Mouse (Mus musculus) neural tube, embryonic 14.5 days (tissue): Measurements from ENCODE around the gene Nkx2-3. TPM values are rescaled to one million over a fixed set of nuclear protein-coding genes. Genes with fewer than 3 reads are reported as not detected.
A peak's percentile ranks its signal among the peaks of the same experiment; 100 is the strongest.

Experiments used
- ATAC-seq: fragments of 200-750 bp; cut with Nextera tagmentation; 2 replicates; pipeline ENCODE4 v1.8.0; 2017; ENCODE audit warnings: low read depth, mild to moderate bottlenecking, moderate TSS enrichment, moderate library complexity
- H3K27ac ChIP-seq: fragments of 300-500 bp; sonication (generic); 2 replicates; pipeline ENCODE4 v1.5.1; 2014; ENCODE audit warnings: low read depth, mild to moderate bottlenecking, control low read depth, low read length, moderate library complexity, mixed read lengths
- H3K27me3 ChIP-seq: fragments of 300-500 bp; sonication (generic); 2 replicates; pipeline ENCODE4 v1.6.1; 2014; ENCODE audit warnings: low read length; ENCODE audit not compliant: control insufficient read depth, insufficient read depth
- H3K36me3 ChIP-seq: fragments of 300-500 bp; sonication (generic); 2 replicates; pipeline ENCODE4 v1.6.1; 2014; ENCODE audit warnings: low read length, mixed read lengths; ENCODE audit not compliant: control insufficient read depth, insufficient read depth
- H3K4me1 ChIP-seq: fragments of 300-500 bp; sonication (generic); 2 replicates; pipeline ENCODE4 v1.6.1; 2014; ENCODE audit warnings: low read length; ENCODE audit not compliant: control insufficient read depth, insufficient read depth
- H3K4me2 ChIP-seq: fragments of 300-500 bp; sonication (generic); 2 replicates; pipeline ENCODE4 v1.6.1; 2014; ENCODE audit warnings: mild to moderate bottlenecking, low read depth, low read length, control low read depth
- H3K4me3 ChIP-seq: fragments of 300-500 bp; sonication (generic); 2 replicates; pipeline ENCODE4 v1.5.1; 2014; ENCODE audit warnings: low read depth, low read length, control low read depth, mixed read lengths
- H3K9ac ChIP-seq: fragments of 300-500 bp; sonication (generic); replicated peaks from 2 replicates; pipeline ENCODE4 v1.6.1; 2014; ENCODE audit warnings: low read depth, mild to moderate bottlenecking, control low read depth, low read length, mixed read lengths
- H3K9me3 ChIP-seq: fragments of 300-500 bp; sonication (generic); 2 replicates; pipeline ENCODE4 v1.6.1; 2016; ENCODE audit warnings: low read length; ENCODE audit not compliant: control insufficient read depth
- WGBS: fragments of 180-500 bp; shearing (Covaris S2); extraction: QIAGEN DNeasy Blood & Tissue Kit; methylation state at CpG from one replicate; pipeline ENCODE4 v1.1.7; 2014; 5-methylcytosine and 5-hydroxymethylcytosine counted together
- polyA plus RNA-seq: library from polyadenylated mRNA; unstranded; fragments of >200 nt; fragmentation: Nextera tagmentation; extraction: Ambion mirVana; gene quantifications from 2 replicates; pipeline ENCODE4 v1.2.1, GENCODE M21; 2014

Nkx2-3 gene
- polyA plus RNA-seq, 1 experiment from 2014 or later = not detected

DNA sequence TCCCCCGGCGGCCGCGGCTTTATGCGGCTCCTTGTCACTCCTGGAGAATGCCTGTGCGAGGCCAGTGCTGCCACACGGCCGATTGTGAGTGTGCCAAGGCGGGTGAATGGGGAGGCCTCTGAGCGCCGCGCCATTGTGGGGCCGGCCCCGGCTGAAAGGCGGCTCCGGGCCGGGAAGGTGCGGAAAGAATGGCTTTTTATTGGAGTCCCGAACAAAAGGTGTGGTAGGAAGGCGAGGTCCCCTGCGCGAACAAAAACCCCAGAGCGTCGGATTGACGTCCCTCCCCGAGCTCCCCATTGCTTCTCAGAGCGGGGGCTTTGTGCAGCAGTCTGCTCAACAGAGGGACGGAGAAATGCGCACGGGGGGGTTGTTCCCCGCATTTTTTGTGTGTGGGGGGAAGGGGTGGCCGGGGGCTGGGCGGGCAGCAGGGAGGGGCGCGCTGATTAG is 4.3 kb downstream of the Nkx2-3 start:
- 0 out of 2 replicates have a peak, but pooled peaks have one; percentile 42 for ATAC-seq
- Histone ChIP-seq H3K4me1 (0 out of 2 replicates have a peak, but pooled peaks cover 3% of the 10 kb centered on the region), H3K27ac (no peak overlapping the region), H3K4me2 (peak overlapping the region; percentile 26), H3K4me3 (peak overlapping the region; percentile 19; the same call in 1 of the 2 replicates), H3K9ac (no peak overlapping the region), H3K36me3 (no peaks in the 10 kb centered on the region), H3K9me3 (no peaks in the 10 kb centered on the region), H3K27me3 (peaks cover 61% of the 10 kb centered on the region)
- under 1% methylated on average over 35 of the region's 35 CpGs for WGBS

DNA sequence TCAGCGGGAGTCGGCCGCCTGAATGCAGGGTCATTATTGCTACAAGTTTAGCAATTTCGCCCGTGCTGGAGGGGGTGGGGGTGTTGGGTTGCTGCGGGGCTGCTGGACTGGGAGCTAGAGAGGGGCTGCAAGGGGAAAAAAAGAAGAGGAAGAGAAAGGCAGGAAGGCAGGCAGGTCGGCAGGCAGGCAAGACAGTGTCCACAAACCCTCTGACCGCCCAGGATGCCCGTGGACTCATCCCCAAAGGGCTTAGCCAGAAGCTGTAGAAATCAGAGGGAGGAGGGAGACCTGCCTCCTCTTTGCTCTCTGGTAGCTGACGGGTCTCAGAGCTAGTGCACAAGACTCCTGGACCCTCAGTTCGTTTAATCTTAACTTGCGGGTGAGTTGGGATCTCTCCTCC is 4.8 kb downstream of the Nkx2-3 start:
- Histone ChIP-seq H3K27ac (no peak overlapping the region), H3K9me3 (no peaks in the 10 kb centered on the region), H3K4me2 (peak overlapping the region; percentile 26), H3K4me1 (0 out of 2 replicates have a peak, but pooled peaks cover 3% of the 10 kb centered on the region), H3K4me3 (peak overlapping the region; percentile 19; the same call in 1 of the 2 replicates), H3K27me3 (peaks cover 59% of the 10 kb centered on the region), H3K9ac (no peak overlapping the region), H3K36me3 (no peaks in the 10 kb centered on the region)
- ATAC-seq = no peak
- under 1% methylated on average over 12 of the region's 12 CpGs for WGBS

DNA sequence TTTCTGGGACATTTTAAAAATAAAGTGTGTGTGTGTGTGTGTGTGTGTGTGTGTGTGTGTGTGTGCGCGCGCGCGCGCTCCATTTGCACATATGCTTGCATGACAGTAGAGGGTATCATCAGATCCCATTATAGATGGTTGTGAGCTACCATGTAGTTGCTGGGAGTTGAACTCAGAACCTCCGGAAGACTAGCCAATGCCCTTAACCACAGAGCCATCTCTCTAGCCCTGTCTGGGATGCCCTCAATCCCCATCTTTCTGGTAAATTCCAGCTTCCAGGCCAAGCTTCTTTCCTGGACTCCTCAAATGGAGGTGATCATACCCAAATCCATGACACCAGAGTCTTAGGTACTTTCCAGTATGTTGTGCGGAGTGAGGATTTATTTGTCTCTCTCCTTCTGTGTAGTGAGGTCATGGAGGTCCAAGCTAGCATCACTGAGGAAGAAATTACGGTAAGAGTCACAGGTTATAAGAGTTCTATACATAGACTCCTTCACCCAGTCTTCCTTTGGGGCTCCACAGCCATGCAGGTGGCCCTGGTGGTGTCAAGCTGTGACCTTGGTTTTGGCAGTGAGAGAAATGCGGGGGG is 5.7 kb downstream of the Nkx2-3 start:
- ATAC-seq = no peak
- Histone ChIP-seq H3K4me2 (no peak overlapping the region), H3K27ac (no peak overlapping the region), H3K4me3 (no peak overlapping the region), H3K9me3 (no peaks in the 10 kb centered on the region), H3K36me3 (no peaks in the 10 kb centered on the region), H3K9ac (no peak overlapping the region), H3K27me3 (peaks cover 62% of the 10 kb centered on the region), H3K4me1 (0 out of 2 replicates have a peak, but pooled peaks cover 3% of the 10 kb centered on the region)
- whole genome bisulfite sequencing = 32% methylated on average over 10 of the region's 10 CpGs

DNA sequence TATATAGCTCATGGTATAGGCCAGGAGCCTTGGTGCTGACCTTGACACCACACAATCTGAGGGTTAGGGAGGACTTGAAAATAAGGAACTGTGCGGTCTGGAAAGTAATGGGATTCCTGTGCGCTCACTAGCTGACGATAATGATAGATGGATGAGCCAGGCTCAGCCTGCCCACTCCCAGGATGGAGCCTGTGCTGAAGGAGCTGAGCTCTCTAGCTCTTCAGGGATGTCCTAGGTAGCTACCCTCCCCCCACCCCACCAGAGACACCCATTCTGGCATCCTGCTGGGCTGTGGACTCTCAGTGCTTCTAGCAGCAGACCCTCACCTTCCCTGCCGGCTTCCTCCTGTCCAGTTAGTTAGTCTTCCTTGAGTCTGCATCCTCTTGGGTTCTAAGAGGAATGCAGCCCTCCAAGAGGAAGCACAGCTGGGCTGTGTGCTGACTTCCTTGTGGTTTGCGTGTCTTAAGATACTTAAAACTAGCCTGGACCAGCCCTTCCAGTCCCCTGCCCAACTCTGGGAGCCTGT is 6.4 kb downstream of the Nkx2-3 start:
- H3K9ac ChIP-seq = no peak overlapping the region
- no peaks in the 10 kb centered on the region for H3K36me3 ChIP-seq
- ATAC-seq = no peak
- H3K9me3 ChIP-seq = no peaks in the 10 kb centered on the region
- no peak overlapping the region for H3K4me3 ChIP-seq
- 2% methylated on average over 5 of the region's 5 CpGs for WGBS
- H3K4me1 ChIP-seq = 0 out of 2 replicates have a peak, but pooled peaks cover 3% of the 10 kb centered on the region
- no peak overlapping the region for H3K4me2 ChIP-seq
- H3K27ac ChIP-seq = no peak overlapping the region
- H3K27me3 ChIP-seq = peaks cover 62% of the 10 kb centered on the region

DNA sequence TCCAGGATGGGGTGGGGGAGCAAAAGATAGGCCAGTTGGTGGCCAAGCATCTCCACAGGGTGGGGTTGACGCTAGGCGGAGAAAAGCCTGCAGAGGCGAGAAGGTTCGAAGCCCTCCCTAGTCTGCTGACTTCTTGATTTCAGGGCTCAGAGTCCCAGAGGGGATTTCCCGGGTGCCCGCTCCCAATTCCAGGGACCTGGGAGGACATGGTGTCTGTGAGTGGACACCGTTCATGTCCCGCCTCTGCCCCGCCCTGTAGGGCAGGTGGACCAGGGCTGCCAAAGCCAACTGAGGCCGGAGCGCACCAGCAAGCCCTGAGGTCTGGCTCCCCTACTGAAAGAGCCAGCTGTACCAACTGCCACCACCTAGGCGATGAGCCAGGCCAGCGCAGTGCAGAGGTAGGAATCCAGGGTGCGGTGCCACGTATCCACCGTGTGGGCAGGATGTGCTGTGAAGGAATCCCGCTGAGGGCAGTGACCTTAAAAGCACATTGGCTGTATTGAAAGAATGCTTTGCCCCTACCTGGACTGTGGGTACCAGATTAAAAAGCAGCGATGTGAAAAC is 7.9 kb downstream of the Nkx2-3 start:
- no peak overlapping the region for H3K4me2 ChIP-seq
- H3K9me3 ChIP-seq = no peaks in the 10 kb centered on the region
- 2% methylated on average over 18 of the region's 18 CpGs for WGBS

DNA sequence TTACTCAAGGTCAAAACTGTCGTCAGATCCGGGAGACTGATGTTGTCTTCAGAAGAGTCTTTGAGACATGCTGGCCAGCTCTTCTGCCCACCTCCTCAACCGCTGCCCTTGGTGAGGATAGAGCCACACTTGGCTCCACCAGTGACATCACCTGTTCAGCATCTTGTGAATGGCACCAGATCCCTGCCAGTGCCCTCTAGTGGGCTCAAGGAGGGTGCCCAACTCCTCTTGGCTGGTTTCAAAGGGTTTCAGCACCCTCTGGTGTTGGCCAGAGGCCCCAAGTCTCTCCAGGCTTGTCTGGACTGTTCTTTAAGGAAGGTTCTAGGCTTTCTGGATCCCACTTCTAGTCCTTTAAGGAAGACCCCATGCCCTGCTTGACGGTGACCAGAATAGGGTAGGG is 11.8 kb downstream of the Nkx2-3 start:
- 0 out of 2 replicates have a peak, but pooled peaks cover 3% of the 10 kb centered on the region for H3K4me1 ChIP-seq
- H3K36me3 ChIP-seq = no peaks in the 10 kb centered on the region
- H3K27ac ChIP-seq = no peak overlapping the region
- H3K9ac ChIP-seq = no peak overlapping the region
- no peak overlapping the region for H3K4me2 ChIP-seq
- no peaks in the 10 kb centered on the region for H3K9me3 ChIP-seq
- WGBS = 53% methylated on average over 4 of the region's 4 CpGs
- peaks cover 37% of the 10 kb centered on the region for H3K27me3 ChIP-seq
- no peak for ATAC-seq
- H3K4me3 ChIP-seq = no peak overlapping the region

More for the DNA sequence above, 7.9 kb downstream of the Nkx2-3 start:
- H3K4me3 ChIP-seq = no peak overlapping the region
- ATAC-seq = no peak
- H3K36me3 ChIP-seq = no peaks in the 10 kb centered on the region
- H3K27ac ChIP-seq = no peak overlapping the region
- no peaks in the 10 kb centered on the region for H3K4me1 ChIP-seq
- peaks cover 59% of the 10 kb centered on the region for H3K27me3 ChIP-seq
- no peak overlapping the region for H3K9ac ChIP-seq

DNA sequence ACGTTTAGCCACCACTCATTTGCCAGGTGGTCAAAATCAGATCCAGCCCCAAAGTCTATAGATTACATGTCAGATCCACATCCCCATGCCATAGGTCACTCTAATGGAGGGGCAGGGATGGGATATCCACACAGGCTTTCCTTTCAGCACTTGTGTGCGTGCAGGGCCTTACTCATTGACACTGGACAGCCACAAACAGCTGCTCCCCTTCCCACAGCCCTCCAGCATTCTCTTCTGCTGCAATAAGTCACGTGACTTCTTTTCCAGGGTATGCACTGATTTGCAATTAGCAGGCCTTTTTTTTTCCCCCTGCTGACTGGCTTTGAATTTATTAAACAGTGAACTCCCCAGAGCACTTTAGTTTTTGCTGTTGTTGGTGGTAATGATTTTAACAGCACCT is 14.0 kb downstream of the Nkx2-3 start:
- Histone ChIP-seq H3K9ac (no peak overlapping the region), H3K4me1 (0 out of 2 replicates have a peak, but pooled peaks cover 3% of the 10 kb centered on the region), H3K27me3 (peaks cover 17% of the 10 kb centered on the region), H3K4me2 (no peak overlapping the region), H3K27ac (no peak overlapping the region), H3K9me3 (no peaks in the 10 kb centered on the region), H3K36me3 (no peaks in the 10 kb centered on the region), H3K4me3 (no peak overlapping the region)
- WGBS = 17% methylated on average over 3 of the region's 3 CpGs
- no peak for ATAC-seq

DNA sequence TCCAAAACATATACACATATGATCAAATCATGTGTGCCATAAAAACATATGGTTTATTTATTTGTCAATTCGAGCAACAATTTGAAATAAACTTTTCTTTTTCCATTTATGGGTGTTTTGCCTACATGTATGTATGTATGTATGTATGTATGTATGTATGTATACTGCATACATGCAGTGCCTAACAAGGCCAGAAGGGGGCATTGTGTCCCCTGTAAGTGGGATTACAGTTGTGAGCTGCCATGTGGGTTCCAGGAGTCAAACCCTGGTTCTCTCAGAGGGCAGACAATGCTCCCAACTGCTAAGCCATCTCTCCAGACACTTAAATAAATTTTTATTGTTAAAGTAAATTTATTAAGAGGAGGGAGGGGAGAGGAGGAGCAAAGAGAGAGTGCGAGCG is 15.2 kb downstream of the Nkx2-3 start:
- Histone ChIP-seq H3K9me3 (no peaks in the 10 kb centered on the region), H3K4me1 (0 out of 2 replicates have a peak, but pooled peaks cover 3% of the 10 kb centered on the region), H3K9ac (no peak overlapping the region), H3K27ac (no peak overlapping the region), H3K4me3 (no peak overlapping the region), H3K27me3 (peaks cover 9% of the 10 kb centered on the region), H3K4me2 (no peak overlapping the region), H3K36me3 (no peaks in the 10 kb centered on the region)
- 96% methylated on average over 3 of the region's 3 CpGs for WGBS
- ATAC-seq = no peak

DNA sequence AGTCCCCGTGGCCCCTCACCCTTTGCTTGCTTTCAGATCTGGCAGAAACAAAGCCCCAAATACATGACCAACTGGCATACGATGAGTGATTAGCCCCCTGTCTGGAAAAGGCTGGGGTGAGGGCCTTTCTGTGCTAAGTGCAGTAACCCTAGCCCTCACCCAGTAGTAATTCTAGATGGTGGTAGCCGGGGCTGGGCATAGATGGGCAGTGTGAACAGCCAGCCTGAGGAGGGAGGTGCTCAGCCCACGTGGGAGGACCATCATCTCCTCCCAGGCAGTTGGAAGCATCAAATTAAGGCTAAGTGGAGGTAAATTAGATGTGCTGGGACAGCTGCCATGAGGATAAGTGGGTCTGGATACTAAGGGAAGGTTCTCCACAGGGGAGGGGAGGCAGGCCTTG is 17.0 kb downstream of the Nkx2-3 start:
- no peak overlapping the region for H3K27ac ChIP-seq

More for the DNA sequence above, 17.0 kb downstream of the Nkx2-3 start:
- no peak overlapping the region for H3K4me3 ChIP-seq
- H3K36me3 ChIP-seq = no peaks in the 10 kb centered on the region
- H3K9me3 ChIP-seq = no peaks in the 10 kb centered on the region
- H3K4me2 ChIP-seq = no peak overlapping the region
- 0 out of 2 replicates have a peak, but pooled peaks cover 3% of the 10 kb centered on the region for H3K4me1 ChIP-seq
- H3K9ac ChIP-seq = no peak overlapping the region
- no peak for ATAC-seq
- 22% methylated on average over 4 of the region's 4 CpGs for WGBS
- no peaks in the 10 kb centered on the region for H3K27me3 ChIP-seq
